Mouse (Mus musculus): Measurements from ENCODE around the gene Zfp69. TPM values are rescaled to one million over a fixed set of nuclear protein-coding genes. Genes with fewer than 3 reads are reported as not detected.

Zfp69 gene
- total RNA-seq (2021), result 1 to 10 TPM; 1.8 TPM
- long read RNA-seq, experiment 1, partial matches to known transcripts, result 1 of 4 reads
- long read RNA-seq, experiment 1, other reads (novel, unspliced or antisense), result 3 of 4 reads
- long read RNA-seq, experiment 2, partial matches to known transcripts, result 0 of 6 reads
- long read RNA-seq, experiment 2, other reads (novel, unspliced or antisense), result 6 of 6 reads

DNA sequence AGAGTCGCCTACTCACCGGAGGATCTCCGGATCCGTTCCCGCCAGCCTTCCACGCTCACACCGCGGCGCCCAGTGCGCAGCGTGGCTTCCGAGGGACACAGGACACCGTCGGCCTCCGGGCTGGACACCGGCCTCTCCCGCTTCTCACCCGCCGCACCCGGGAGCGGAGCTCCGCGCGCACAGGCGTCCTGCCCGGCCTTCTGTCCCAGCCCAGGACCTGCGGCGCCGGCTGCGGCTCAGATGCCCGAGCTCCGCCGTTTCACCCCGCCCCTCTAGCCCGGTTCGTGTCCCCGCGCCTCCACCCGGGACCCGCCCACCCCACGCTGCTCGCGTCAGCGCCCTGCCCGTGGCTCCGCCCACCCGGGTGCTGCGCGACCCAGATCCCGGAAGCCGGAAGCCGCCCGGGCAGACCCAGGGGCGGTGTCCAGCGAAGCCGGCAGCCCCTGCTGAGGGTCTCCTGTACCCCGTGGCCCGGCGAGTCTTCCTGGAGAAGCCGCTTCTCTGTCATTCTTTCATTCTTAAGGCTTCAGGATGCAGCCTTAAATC lies at the start of gene Zfp69:
Gene Zfp69, minus strand, starts transcription at position 272 of the 546 bp plus-strand sequence.
- peak; percentile 68 to 83 for DNase-seq (ENCODE audit: low spot score in 2 of 2)
- intact Hi-C loops (cut with DNase I), result no loop called here

- DNase-seq (ENCODE audit: low spot score in 2 of 2), result no peak
- intact Hi-C loops (cut with DNase I), result no loop called here
These were observed 49.5 kb upstream of the Zfp69 start for GRCm38 (mm10) chr4:121001042-121001441.

DNA sequence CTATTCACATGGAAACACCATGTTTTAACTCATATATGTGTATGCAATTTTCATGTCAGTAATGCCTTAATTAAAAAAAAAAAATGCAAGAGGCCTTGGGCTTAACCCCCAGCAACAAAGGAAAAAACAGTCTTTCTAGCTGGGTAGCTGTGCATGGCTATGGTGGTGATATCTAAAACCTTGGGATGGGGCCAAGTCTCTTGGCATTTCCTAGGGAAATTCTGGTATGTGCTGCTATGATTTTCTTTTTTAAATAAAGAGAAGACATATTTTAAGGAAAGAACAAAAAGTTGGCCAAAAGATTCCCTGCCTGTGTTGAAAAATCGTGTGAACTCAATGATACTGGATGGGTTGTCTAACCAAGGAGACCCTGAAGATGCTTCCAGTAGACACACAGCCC lies 44.4 kb upstream of the Zfp69 start:
- DNase-seq (ENCODE audit: low spot score in 2 of 2), result no peak
- intact Hi-C loops (cut with DNase I), result no loop called here

DNA sequence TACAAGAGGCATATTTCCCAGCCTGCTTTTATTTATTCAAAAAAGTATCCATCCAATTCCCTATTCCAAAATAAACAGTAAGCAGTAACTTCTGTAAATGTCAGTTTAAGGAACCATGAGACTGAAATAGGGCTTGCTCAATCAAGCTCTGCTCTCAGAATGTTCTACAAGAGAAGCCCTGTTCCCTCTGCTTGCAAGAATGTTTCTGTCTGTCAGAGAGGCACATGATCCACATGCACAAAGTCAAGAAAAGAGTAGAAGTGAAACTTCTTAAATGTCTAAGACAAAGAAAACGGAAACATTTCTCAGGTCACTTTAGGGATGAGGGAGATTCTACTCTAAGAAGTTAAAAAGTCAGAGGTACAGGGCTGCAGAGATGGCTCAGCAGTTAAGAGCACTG lies 41.5 kb upstream of the Zfp69 start:
- intact Hi-C loops (cut with DNase I), result no loop called here

GRCm38 (mm10) chr4:120992284-120992683 lies 40.8 kb upstream of the Zfp69 start:
- intact Hi-C loops (cut with DNase I), result no loop called here
- DNase-seq (ENCODE audit: low spot score in 2 of 2), result no peak

More for the DNA sequence above, 41.5 kb upstream of the Zfp69 start:
- DNase-seq (ENCODE audit: low spot score in 2 of 2), result no peak

DNA sequence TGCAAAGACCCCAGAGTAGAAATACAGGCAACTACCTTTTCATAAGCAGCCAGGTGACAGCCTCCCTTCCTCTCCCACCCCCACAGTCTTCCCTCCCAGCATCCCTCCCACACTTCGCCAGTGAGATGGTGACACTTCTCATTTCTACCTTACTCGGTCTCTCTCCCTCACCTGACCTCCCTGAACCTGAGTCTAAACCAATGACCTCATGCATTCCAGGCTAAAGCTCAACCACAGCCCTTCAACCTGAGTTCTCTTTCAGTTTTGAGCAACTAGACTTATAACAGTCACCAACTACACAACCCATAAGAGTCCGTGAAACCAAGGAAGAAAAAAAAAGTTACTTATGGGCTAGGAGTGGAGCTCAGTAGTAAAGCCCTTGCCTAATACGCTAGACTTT lies 35.8 kb upstream of the Zfp69 start:
- intact Hi-C loops (cut with DNase I), result no loop called here
- no peak for DNase-seq (ENCODE audit: low spot score in 2 of 2)

- intact Hi-C loops (cut with DNase I), result no loop called here
- DNase-seq (ENCODE audit: low spot score in 2 of 2), result peak; percentile 47 to 49
These were observed 34.9 kb upstream of the Zfp69 start for GRCm38 (mm10) chr4:120986446-120986845.

- no peak for DNase-seq (ENCODE audit: low spot score in 2 of 2)
- intact Hi-C loops (cut with DNase I), result no loop called here
These were observed 26.7 kb upstream of the Zfp69 start for GRCm38 (mm10) chr4:120978221-120978620.

DNA sequence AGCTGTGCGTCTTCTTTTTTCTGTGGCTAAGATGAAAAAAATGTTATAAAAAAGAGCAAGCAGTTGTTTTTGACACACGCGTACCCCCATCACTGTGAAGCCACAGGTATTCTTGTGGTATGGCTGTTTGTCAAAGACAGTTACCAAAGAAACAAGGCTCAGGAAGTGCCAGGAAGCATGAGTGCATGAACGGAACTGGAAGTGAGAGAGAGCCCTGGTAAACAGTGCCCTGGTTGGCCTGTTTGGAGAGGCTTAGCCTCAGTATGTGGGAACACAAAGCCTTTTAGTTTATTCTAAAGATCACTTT lies 23.9 kb upstream of the Zfp69 start:
- intact Hi-C loops (cut with DNase I), result no loop called here
- DNase-seq (ENCODE audit: low spot score in 2 of 2), result no peak

DNA sequence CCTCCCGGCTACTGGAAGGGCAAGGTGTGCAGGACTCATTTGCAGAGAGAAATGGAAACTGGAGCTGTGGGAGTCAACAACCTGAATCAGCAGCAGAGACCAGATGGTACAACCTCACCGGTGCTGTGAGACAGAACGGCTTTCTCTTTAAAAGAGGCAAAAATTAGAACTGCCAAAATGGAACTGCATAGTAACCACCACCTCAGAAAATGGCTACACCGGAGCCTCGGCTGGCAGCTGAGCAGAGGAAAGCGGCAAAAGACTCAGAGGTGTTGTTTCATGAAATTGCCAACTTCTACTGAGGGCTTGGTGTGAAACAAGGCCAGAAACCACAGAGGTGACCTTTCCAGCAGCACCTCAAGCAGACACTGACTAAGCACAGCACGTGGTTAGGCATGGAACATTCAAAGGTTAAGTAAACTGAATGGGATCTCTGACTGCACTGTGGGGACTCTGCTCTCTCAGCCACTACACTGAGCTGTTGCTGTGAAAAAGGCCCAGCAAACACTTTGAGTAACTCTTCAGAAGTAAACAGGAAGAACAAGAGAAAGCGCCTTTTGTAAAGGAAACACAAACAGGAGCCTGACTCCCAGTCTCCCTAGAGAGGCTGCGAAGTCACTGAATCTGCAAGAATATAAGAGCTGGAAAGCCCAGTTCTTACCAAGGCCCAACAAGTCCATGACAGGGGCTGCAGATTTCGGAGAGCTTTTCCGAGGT lies 23.4 kb upstream of the Zfp69 start:
- no peak for DNase-seq (ENCODE audit: low spot score in 2 of 2)
- intact Hi-C loops (cut with DNase I), result no loop called here

DNA sequence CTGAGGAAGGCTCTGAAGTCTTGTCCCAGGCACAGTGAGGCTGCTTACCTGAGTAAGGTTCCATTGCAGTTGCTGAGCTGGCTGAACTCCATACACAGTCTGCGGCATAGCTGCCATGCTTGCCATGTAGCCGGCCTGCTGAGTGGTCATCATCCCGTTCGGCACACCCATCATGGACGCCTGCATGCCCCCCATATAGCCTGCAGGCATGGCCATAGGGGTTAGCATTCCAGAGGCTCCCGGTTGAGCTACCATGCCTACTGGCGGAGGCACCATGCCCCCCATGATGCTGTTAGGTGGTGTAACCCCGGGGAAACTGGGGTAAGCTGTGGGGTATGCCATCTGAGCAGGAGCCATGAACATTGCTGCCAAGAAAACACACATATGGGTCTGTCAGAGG lies 20.3 kb upstream of the Zfp69 start:
- intact Hi-C loops (cut with DNase I), result no loop called here
- no peak for DNase-seq (ENCODE audit: low spot score in 2 of 2)

DNA sequence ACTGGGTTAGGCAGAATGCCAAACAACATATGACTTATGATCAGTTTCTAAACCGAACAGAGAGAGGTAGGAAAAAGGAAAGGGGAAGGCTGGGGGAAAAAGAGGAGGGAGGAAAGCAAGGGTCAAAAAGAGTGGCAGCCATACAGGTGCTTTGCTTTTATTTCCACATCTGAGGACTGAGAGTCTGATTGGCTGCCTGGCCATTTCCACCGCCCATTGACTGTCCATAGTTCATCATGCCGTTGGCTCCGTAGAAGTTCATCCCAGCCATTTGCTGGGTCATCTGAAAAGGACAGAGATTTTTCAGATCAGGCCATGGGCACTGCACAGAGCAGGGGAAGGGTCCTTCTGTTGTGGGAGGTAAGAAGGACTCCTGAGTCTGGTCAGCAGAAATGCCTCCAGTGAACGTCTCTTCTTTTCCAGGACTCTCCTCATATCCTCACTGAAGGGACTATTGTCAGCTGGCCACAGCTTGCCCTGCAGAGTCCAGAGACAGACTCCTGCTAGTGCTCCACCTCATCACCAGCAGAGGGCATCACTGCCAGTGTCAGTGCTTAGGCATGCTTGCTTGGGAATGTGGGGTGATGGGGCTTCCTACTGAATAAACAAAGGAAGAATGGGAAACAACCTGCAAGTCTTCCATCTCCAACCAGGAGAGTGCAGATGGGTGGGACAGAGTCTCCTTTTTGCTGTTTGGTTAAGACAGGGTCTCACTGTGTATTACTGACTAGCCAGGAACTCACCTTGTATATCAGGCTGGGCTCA lies 18.1 kb upstream of the Zfp69 start:
- DNase-seq (ENCODE audit: low spot score in 2 of 2), result peak; percentile 43 to 74
- intact Hi-C loops (cut with DNase I), result no loop called here

DNA sequence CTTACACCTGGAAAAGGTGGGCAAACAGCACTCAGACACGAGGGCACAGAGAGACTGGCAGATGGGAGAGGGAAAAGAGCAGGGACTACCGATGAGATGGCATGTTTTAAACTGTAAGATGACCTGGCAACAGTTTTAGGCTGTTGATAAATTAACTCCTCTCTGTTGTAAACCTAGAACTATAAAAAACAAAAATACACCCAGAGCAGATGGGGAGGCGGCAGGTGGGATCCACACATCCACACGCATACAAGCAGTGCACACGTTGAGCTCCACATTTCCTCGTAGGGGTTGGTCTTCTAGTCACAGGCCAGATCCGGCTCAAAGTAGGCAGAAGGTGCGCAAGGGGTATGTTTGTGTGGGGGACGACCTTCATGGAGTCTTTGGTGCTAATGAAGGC lies 17.0 kb upstream of the Zfp69 start:
- intact Hi-C loops (cut with DNase I), result no loop called here
- DNase-seq (ENCODE audit: low spot score in 2 of 2), result no peak

DNA sequence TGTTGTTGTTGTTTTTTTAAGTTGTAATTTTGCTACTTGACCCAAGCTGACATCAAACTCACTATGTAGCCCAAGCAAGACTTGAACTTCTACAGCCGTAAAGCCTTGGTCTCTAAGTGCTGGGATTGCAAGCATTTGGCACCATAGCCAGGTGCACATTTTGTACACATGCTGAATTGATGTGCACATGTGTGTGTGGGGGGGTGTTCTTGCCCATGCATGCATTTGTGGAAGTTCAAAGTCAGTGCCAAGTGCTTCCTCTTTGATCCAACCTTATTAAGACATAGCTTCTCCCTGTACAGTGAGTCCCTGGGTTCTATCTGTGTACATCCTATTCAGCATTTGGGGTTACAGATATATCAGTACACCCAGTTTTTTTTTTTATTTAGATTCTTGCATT lies 4.1 kb upstream of the Zfp69 start:
- intact Hi-C loops (cut with DNase I), result no loop called here
- no peak for DNase-seq (ENCODE audit: low spot score in 2 of 2)

DNA sequence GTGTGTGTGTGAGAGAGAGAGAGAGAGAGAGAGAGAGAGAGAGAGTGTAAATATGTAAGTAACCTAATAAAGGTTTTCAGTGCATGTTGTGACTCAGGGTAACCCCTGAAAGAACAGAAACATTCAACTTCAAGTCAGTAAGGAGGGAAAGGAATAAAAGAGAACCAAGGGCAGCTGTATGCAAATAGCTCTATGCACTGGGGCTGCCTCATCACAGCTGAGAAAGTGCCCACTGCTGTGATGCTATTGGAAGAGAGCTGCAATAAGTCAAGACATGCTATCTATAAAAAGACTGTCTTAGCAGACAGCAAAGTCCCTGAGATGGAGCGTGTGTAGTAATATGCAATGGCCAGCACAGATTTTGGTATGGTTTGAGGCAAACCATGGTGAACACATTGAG lies 2.2 kb upstream of the Zfp69 start:
- intact Hi-C loops (cut with DNase I), result no loop called here
- DNase-seq (ENCODE audit: low spot score in 2 of 2), result no peak

- no peak for DNase-seq (ENCODE audit: low spot score in 2 of 2)
These were observed 1.5 kb upstream of the Zfp69 start for GRCm38 (mm10) chr4:120953038-120953437.

GRCm38 (mm10) chr4:120952163-120952562 lies 664 bp upstream of the Zfp69 start:
- intact Hi-C loops (cut with DNase I), result no loop called here
- DNase-seq (ENCODE audit: low spot score in 2 of 2), result no peak

More at GRCm38 (mm10) chr4:120953038-120953437, 1.5 kb upstream of the Zfp69 start:
- intact Hi-C loops (cut with DNase I), result no loop called here

DNA sequence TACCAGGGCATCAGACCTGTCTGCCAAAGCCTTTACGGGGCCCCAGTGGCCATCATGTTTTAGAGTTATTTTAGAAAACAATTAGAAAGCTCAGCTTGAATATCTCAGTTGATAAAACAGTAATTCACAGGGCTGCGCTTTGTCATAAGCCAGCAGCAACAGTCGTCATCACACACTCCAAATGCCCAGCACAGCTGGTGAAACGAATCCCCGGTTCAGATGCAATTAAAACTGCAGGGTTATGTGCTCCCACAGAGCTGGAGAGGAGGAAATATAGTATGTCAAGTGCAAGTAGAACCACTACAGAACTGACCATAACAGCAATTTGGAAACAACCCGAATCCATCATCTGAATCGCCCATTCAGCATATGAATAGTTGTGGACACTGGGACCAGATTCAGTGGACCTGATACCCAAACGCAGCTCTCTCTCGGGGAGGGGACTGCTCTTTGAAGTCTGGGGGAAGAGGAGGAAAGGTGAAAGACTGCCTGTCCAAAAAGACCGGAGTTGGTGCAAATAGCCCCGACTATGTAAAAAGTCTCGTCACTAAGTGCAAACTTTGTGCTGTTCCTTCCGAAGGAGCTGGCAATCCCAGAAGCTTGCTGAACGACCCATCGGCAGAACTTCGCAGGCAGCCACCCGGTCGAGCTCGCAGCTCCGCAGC lies 604 bp downstream of the Zfp69 start:
- intact Hi-C loops (cut with DNase I), result no loop called here
- no peak for DNase-seq (ENCODE audit: low spot score in 2 of 2)

GRCm38 (mm10) chr4:120948938-120949337 lies 2.6 kb downstream of the Zfp69 start:
- intact Hi-C loops (cut with DNase I), result no loop called here
- DNase-seq (ENCODE audit: low spot score in 2 of 2), result no peak

DNA sequence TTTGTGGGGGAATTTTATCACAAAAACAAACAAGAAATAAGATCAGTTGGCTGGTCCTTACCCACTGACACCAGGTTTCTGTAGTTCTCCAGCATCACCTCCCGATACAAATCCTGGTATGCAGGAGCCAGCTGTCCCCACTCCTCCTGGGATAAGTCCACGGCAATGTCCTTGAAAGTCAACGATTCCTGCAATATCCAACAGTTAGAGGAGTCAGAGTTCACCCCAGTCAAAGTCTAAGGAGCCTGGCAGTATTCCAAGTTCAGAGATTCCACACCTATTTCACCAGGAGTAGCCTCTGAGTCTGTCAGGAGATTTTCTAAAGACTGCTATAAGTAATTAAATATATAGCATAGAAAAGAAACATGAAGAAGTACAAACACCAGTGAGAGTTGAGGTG lies 16.5 kb downstream of the Zfp69 start:
- DNase-seq (ENCODE audit: low spot score in 2 of 2), result no peak
- intact Hi-C loops (cut with DNase I), result no loop called here
